Mouse (Mus musculus) layer of hippocampus, adult 2 months (tissue): ENCODE results near the gene Galr3. TPM values are rescaled to one million over a fixed set of nuclear protein-coding genes. Genes with fewer than 3 reads are reported as not detected.

Experiments
- DNase-seq, 2 experiments: peaks; one replicate each; pipeline ENCODE4 v3.0.0; 2022; ENCODE audit warnings: low spot score in 2 of 2
- H3K27ac ChIP-seq: fragments of 200-600 bp; 2 replicates; pipeline ENCODE4 v1.8.1; 2022
- H3K4me3 ChIP-seq: fragments of 200-600 bp; 2 replicates; pipeline ENCODE4 v1.8.1; 2022; ENCODE audit warnings: mild to moderate bottlenecking
- CTCF ChIP-seq: fragments of 200-600 bp; conservative IDR thresholded peaks from 2 replicates; pipeline ENCODE4 v1.8.1; 2022; ENCODE audit warnings: antibody characterized with exemption, mild to moderate bottlenecking, moderate library complexity
- microRNA-seq, 2 experiments: library from miRNA; unstranded; fragments of <30 nt; microRNA quantifications; one replicate each; pipeline ENCODE4 v1.2.0; 2021
- total RNA-seq, 2 experiments: library from RNA; stranded (reverse); gene quantifications; 2 replicates each; pipeline ENCODE4 v1.2.3; 2021

Gene Galr3
- total RNA-seq, 2 experiments from 2014 or later, result 0.39 TPM; not detected in 1

DNA sequence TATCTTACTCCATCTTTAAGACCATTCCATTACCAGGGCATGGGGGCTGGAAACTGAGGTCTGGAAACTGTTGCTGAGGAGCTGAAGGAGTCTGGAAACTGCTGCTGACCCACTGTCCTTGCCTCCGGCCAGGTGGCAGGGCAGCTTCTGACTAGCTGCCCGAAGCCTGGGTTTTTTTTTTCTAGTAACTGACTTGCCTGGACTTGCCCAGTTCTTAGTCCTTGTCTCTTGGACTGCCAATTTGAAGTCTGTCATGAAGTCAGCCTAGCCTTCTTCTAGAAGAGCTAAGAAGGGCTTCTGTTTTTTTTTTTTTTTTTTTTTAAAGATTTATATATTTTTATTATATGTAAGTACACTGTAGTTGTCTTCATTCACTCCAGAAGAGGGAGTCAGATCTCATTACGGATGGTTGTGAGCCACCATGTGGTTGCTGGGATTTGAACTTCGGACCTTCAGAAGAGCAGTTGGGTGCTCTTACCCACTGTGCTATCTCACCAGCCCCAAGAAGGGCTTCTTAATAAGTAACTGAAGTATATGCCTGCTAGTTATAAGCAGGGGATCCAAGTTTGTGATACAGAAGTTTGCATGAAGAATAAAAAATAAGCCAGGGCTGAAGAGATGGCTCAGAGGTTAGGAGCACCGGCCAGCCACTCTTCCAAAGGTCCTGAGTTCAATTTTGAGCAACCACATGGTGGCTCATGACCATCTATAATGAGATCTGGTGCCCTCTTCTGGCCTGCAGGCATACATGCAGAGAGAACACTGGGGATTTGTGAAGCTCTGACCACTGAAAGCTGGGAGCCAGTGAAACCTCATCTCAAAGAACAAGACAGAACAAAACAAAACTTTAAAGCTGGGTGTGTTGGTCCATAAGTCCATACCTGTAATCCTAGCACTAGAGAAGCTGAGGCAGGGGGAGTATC is 29.7 kb downstream of the Galr3 start:
- Histone ChIP-seq H3K27ac (no peak overlapping the region), H3K4me3 (no peak overlapping the region)
- peak; percentile 36 to 44 for DNase-seq
- TF ChIP-seq CTCF, result peak; percentile 93

- DNase-seq, result no peak
- no peak overlapping the region for H3K27ac ChIP-seq
- no peak for TF ChIP-seq CTCF
- H3K4me3 ChIP-seq, result no peak overlapping the region
These were observed 32.1 kb downstream of the Galr3 start for GRCm38 (mm10) chr15:79073752-79074151.

DNA sequence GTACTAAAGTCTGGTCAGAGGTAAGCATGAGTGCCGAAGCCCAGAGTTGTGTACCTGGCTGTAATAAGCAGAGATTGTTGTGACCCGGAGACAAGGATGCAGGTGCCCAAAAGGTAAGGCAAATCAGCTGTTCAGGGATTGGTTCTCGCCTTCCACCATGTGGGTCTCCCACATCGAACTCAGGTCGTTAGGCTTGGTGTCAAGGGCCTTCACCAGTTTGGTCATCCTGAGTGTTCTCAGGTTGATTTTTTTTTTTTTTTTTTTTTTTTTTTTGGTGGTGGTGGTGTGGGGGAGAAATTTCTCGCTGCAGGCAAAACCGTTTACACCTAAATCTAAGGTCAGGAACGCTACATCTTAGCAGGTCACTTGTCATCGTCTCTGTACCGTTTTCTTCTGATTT is 32.8 kb downstream of the Galr3 start:
- no peak for TF ChIP-seq CTCF
- Histone ChIP-seq H3K27ac (peak overlapping the region; percentile 91), H3K4me3 (peak overlapping the region; percentile 86)
- no peak for DNase-seq

DNA sequence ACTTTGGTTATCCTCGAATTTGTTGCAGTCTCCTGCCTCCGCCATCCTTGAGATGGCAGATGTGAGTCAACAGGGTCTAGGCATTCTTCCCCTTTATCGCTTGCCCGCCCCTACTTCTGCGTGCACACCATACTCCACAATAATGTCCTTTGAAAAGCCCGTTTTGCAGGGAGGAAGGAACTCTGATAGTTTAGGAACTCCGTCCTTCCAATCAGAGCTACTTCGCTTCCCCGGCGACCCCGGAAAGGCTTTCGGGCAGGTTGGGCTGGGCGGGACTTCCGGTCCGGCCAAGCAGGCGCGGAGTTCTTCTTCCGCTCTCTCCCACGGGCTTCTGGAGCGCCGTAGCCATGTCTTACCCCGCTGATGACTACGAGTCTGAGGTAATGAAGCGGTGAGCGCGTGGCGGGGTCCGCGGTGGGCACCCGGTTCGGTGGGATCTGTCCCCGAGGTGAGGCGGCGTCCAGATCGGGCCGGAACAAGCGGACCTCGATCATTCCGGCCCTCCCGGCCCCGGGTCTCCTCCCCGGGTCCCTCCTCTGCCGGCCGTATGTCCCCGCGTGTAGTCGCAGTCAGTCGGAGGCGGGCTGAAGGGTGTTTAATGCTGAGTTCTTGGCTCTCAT is 33.3 kb downstream of the Galr3 start, which contains the start of gene Eif3l:
TSS of gene Eif3l (plus strand) at position 267 of the 620 bp plus-strand sequence.
- Histone ChIP-seq H3K27ac (peak within 1 kb of the TSS; percentile 91), H3K4me3 (peak within 1 kb of the TSS; percentile 86)
- peak; percentile 88 to 90 for DNase-seq
- 0 out of 2 replicates have a peak, but pooled peaks have one; percentile 19 for TF ChIP-seq CTCF

DNA sequence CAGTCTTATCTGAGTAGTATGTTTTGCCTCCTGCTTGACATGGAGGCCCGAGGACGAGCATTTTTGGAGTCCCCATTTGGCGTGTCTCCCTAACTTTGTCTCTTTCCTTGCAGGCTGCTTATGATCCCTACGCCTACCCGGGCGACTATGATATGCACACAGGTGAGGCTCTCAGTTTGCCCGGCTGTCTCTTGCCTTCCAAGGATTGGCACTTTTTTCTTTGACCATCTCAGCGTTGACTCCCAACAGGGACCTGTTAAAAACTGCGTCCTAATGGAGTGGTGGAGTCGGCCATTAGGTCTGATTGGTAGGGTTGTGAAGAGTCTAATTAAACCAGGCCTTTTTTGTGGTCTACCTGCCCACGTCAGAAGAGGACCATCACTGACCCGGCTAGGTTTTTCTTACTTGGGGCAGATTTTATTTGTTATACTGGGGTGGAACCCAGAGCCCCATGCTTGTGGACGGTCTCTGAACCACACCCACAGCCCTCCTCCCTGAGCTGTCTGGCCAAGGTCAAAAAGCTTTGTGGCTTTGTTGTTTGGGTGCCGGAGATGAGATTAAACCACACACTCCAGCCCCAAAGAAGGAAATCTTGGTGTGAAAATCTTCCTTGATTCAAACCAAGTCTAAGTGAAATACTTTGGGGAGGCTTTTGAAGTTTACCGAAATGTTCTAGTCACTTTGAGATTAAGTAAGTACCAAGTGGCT is 34.1 kb downstream of the Galr3 start:
- Histone ChIP-seq H3K4me3 (peak overlapping the region; percentile 86), H3K27ac (peak overlapping the region; percentile 91)
- no peak for DNase-seq
- no peak for TF ChIP-seq CTCF

- no peak for TF ChIP-seq CTCF
- no peak for DNase-seq
- H3K27ac ChIP-seq, result no peak overlapping the region
- H3K4me3 ChIP-seq, result no peak overlapping the region
These were observed 37.9 kb downstream of the Galr3 start for GRCm38 (mm10) chr15:79079567-79079966.

DNA sequence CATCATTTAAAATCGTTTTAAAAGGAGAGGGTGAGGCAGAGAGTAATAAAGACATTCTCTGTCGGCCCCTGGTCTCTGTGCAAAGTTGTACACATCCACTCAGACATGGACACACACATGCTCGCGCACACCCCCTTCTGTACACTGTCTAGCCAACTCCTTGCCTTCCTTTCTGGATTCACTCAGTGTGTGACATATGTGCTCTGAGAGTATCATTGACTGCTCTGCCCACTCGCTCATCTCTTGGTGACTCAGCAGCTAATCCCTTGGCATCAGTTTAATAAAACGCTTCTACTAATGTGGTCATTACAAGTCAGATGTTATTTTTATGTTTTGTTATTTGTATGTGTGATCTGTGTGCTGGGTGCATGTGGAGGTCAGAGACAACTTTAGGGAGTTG is 50.6 kb downstream of the Galr3 start:
- no peak for TF ChIP-seq CTCF
- H3K4me3 ChIP-seq, result no peak overlapping the region
- peak in 1 of 2 experiments; percentile 37 for DNase-seq
- H3K27ac ChIP-seq, result peak overlapping the region; percentile 73

Small RNAs within 50 kb of the gene (microRNA-seq; reads per million reads assigned to microRNA genes)
- gene Mir6956, result 0 to 0.18 reads per million in 2 experiments

Other genes starting within 250 kb of the Galr3 start
- 1 to 10 TPM; 5.4 to 5.5 TPM for gene Card10, start 238.8 kb upstream of the Galr3 start, total RNA-seq
- gene Cdc42ep1, start 199.3 kb upstream of the Galr3 start, total RNA-seq, result 10 to 100 TPM; 12.2 to 13.7 TPM
- gene Lgals2, start 186.4 kb upstream of the Galr3 start, total RNA-seq, result not detected
- 10 to 100 TPM; 64.0 to 64.7 TPM for gene Gga1, start 164.7 kb upstream of the Galr3 start, total RNA-seq
- gene Gm49510, start 142.2 kb upstream of the Galr3 start, total RNA-seq, result under 1 TPM in 1 of 2 experiments, not detected in 1; 0.27 TPM
- 10 to 100 TPM; 27.7 to 41.8 TPM for gene Sh3bp1, start 142.1 kb upstream of the Galr3 start, total RNA-seq
- gene Pdxp, start 128.0 kb upstream of the Galr3 start, total RNA-seq, result 100 to 1,000 TPM; 162 to 172 TPM
- 10 to 100 TPM; 18.9 to 20.2 TPM for gene Lgals1, start 115.2 kb upstream of the Galr3 start, total RNA-seq
- 10 to 100 TPM; 41.4 to 41.8 TPM for gene Nol12, start 107.0 kb upstream of the Galr3 start, total RNA-seq
- 10 to 100 TPM; 10.0 to 13.4 TPM for gene Triobp, start 94.2 kb upstream of the Galr3 start, total RNA-seq
- 10 to 100 TPM; 86.3 to 89.0 TPM for gene H1f0, start 13.4 kb upstream of the Galr3 start, total RNA-seq
- 10 to 100 TPM; 17.4 to 19.5 TPM for gene Ankrd54, start 21.0 kb downstream of the Galr3 start, total RNA-seq
- 10 to 100 TPM; 68.9 to 69.5 TPM for gene Eif3l, start 33.3 kb downstream of the Galr3 start, total RNA-seq
- gene Micall1, start 67.0 kb downstream of the Galr3 start, total RNA-seq, result 10 to 100 TPM; 31.4 to 35.3 TPM
- gene Polr2f, start 99.1 kb downstream of the Galr3 start, total RNA-seq, result 100 to 1,000 TPM in 1 of 2 experiments, 10 to 100 TPM in 1; 97.9 to 103 TPM
- 10 to 100 TPM in 1 of 2 experiments, 1 to 10 TPM in 1; 8.8 to 10.3 TPM for gene 1700088E04Rik, start 99.4 kb downstream of the Galr3 start, total RNA-seq
- 10 to 100 TPM; 27.7 to 30.4 TPM for gene Sox10, start 123.4 kb downstream of the Galr3 start, total RNA-seq
- gene Pick1, start 187.3 kb downstream of the Galr3 start, total RNA-seq, result 10 to 100 TPM; 46.1 to 49.7 TPM
- gene Gm49486, start 187.5 kb downstream of the Galr3 start, total RNA-seq, result under 1 TPM; 0.31 to 0.49 TPM
- not detected for gene Slc16a8, start 212.9 kb downstream of the Galr3 start, total RNA-seq
- 1 to 10 TPM; 1.2 to 2.7 TPM for gene Baiap2l2, start 243.7 kb downstream of the Galr3 start, total RNA-seq